Mouse (Mus musculus) midbrain, embryonic 11.5 days (tissue): ENCODE measurements at regions not wholly inside any gene's neighbourhood (a gene's known extent, or its start where the extent isn't known, plus 50 kb on each side); places are given as distances from the start of the nearest gene placed in this dataset.

Source experiments
- ATAC-seq: fragments of 200-750 bp; cut with Nextera tagmentation; 2 replicates; pipeline ENCODE4 v1.8.0; 2017; ENCODE audit warnings: moderate TSS enrichment, moderate library complexity; ENCODE audit not compliant: low FRiP score
- DNase-seq: peaks from one replicate; pipeline ENCODE4 v3.0.0; 2015; ENCODE audit warnings: low spot score; ENCODE audit errors: missing footprints
- H3K27ac ChIP-seq: fragments of 300-500 bp; sonication (generic); 2 replicates; pipeline ENCODE4 v1.5.1; 2014; ENCODE audit warnings: low read depth, low read length
- H3K27me3 ChIP-seq: fragments of 300-500 bp; sonication (generic); 2 replicates; pipeline ENCODE4 v1.6.1; 2014; ENCODE audit warnings: mild to moderate bottlenecking, low read length, moderate library complexity, mixed read lengths; ENCODE audit not compliant: control insufficient read depth, insufficient read depth
- H3K36me3 ChIP-seq: fragments of 300-500 bp; sonication (generic); 2 replicates; pipeline ENCODE4 v1.6.1; 2014; ENCODE audit warnings: mild to moderate bottlenecking, low read length, moderate library complexity, mixed read lengths; ENCODE audit not compliant: control insufficient read depth, insufficient read depth
- H3K4me1 ChIP-seq: fragments of 300-500 bp; sonication (generic); 2 replicates; pipeline ENCODE4 v1.6.1; 2014; ENCODE audit warnings: low read length; ENCODE audit not compliant: control insufficient read depth, insufficient read depth
- H3K4me2 ChIP-seq: fragments of 300-500 bp; sonication (generic); 2 replicates; pipeline ENCODE4 v1.6.1; 2014; ENCODE audit warnings: mild to moderate bottlenecking, moderate library complexity
- H3K4me3 ChIP-seq: fragments of 300-500 bp; sonication (generic); 2 replicates; pipeline ENCODE4 v1.5.1; 2014; ENCODE audit warnings: low read depth, low read length
- H3K9ac ChIP-seq: fragments of 300-500 bp; sonication (generic); 2 replicates; pipeline ENCODE4 v1.6.1; 2014; ENCODE audit warnings: low read length
- H3K9me3 ChIP-seq: fragments of 300-500 bp; sonication (generic); 2 replicates; pipeline ENCODE4 v1.6.1; 2016; ENCODE audit warnings: low read length; ENCODE audit not compliant: control insufficient read depth
- WGBS: fragments of 180-500 bp; shearing (Covaris S2); extraction: QIAGEN DNeasy Blood & Tissue Kit; methylation state at CpG from one replicate; pipeline ENCODE4 v1.1.7; 2014; 5-methylcytosine and 5-hydroxymethylcytosine counted together

DNA sequence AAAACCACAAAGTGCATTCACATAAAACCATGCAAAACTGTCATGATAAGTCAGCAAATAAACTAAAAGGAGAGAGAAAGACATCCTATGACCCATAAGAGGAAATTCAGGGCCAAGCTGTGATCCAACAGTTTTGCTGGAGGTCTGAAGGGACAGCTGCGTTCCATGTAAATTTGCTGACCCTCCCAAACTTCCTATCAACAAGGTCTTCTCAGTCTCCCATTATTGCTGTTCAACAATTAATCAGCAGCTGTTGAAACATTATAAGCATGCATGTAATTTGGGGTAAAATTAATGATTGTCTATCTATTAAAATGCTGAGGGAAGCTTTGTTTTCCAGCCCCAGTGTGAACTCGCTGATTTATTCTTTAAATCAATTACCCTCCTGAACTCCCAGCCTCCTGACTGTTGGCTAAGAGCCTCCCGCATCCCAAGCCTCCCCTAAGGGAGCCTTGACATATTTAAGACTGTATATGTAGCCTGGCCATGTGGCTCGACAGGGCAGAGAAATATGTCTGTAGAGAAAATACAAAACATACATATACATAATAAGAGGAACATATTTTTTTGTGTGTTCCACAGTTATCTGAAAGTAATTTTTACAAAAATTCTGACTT lies 478.3 kb downstream of the Efnb2 start:
- no peak overlapping the region for H3K4me3 ChIP-seq
- ATAC-seq: no peak
- H3K27ac ChIP-seq: no peak overlapping the region
- no peaks in the 10 kb centered on the region for H3K9me3 ChIP-seq
- DNase-seq: no peak
- WGBS: 79% methylated on average over 4 of the region's 4 CpGs
- H3K27me3 ChIP-seq: no peaks in the 10 kb centered on the region
- no peak overlapping the region for H3K9ac ChIP-seq
- H3K4me1 ChIP-seq: no peaks in the 10 kb centered on the region
- H3K4me2 ChIP-seq: no peak overlapping the region
- H3K36me3 ChIP-seq: no peaks in the 10 kb centered on the region

DNA sequence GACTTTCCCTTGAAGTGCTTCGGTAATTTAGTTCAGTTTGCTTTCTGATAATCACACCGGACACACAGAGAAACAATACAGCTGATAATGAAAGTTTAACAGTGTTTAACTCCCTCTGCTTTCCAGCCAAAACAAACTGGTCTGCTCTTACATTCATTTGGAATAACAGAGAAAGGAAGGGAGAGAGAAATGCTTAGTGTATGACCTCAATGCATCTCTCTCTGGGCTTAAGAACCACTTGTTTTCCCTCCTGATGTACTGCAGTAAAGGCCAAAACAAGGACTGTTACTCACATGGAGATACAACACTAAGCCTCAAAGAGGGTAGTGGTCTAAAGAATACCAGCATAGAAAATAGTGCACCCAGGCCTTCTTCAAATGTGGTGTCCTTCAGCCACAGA lies 478.9 kb downstream of the Efnb2 start:
- Histone ChIP-seq H3K4me1 (no peaks in the 10 kb centered on the region), H3K36me3 (no peaks in the 10 kb centered on the region), H3K4me2 (no peak overlapping the region), H3K27ac (no peak overlapping the region), H3K4me3 (no peak overlapping the region), H3K27me3 (no peaks in the 10 kb centered on the region), H3K9me3 (no peaks in the 10 kb centered on the region), H3K9ac (no peak overlapping the region)
- ATAC-seq (no peak), DNase-seq (no peak)
- WGBS: 87% methylated on average over 2 of the region's 2 CpGs

DNA sequence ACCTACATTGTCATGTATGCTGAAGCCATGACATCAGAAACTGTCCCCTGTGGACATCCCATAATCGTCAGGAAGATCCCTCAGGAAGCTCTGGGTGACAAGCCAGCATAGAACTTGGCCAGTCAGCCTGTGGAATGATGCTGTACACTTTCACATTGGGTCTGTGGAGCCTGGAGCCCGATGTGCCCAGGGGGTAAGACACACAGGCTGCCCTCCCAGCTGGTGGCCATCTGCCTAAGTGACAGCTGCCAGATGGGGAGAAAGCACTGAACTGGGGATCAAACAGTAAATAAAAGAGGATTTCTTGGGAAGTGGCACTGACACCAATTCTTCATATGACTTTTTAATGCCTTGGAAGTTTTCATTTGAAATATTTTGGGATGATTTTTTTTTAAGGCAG lies 486.8 kb downstream of the Efnb2 start:
- no peaks in the 10 kb centered on the region for H3K27me3 ChIP-seq
- H3K36me3 ChIP-seq: no peaks in the 10 kb centered on the region
- ATAC-seq: peak; percentile 61; the same call in 1 of the 2 replicates
- H3K9me3 ChIP-seq: no peaks in the 10 kb centered on the region
- H3K27ac ChIP-seq: no peak overlapping the region
- no peak overlapping the region for H3K9ac ChIP-seq
- H3K4me2 ChIP-seq: no peak overlapping the region
- H3K4me3 ChIP-seq: no peak overlapping the region
- DNase-seq: no peak
- WGBS: 49% methylated on average over 2 of the region's 2 CpGs
- H3K4me1 ChIP-seq: peaks cover 2% of the 10 kb centered on the region; the same call in 1 of the 2 replicates

GRCm38 (mm10) chr8:8168674-8169073 lies 492.4 kb downstream of the Efnb2 start:
- no peak overlapping the region for H3K4me3 ChIP-seq
- no peak overlapping the region for H3K9ac ChIP-seq
- no peak for ATAC-seq
- H3K4me2 ChIP-seq: no peak overlapping the region
- H3K9me3 ChIP-seq: no peaks in the 10 kb centered on the region
- DNase-seq: no peak
- 86% methylated on average over 6 of the region's 6 CpGs for WGBS
- H3K36me3 ChIP-seq: no peaks in the 10 kb centered on the region
- no peak overlapping the region for H3K27ac ChIP-seq
- no peaks in the 10 kb centered on the region for H3K27me3 ChIP-seq
- H3K4me1 ChIP-seq: no peaks in the 10 kb centered on the region

- 88% methylated on average over 11 of the region's 11 CpGs for WGBS
- Histone ChIP-seq H3K27me3 (no peaks in the 10 kb centered on the region), H3K9me3 (no peaks in the 10 kb centered on the region), H3K4me3 (no peak overlapping the region), H3K4me1 (no peaks in the 10 kb centered on the region), H3K27ac (no peak overlapping the region), H3K36me3 (no peaks in the 10 kb centered on the region), H3K9ac (no peak overlapping the region), H3K4me2 (no peak overlapping the region)
- peak; percentile 59 for DNase-seq
- no peak for ATAC-seq
Observed at GRCm38 (mm10) chr8:8168250-8168649, 492.8 kb downstream of the Efnb2 start.

- WGBS: 95% methylated on average over 5 of the region's 5 CpGs
- ATAC-seq (no peak), DNase-seq (no peak)
- Histone ChIP-seq H3K36me3 (no peaks in the 10 kb centered on the region), H3K9ac (no peak overlapping the region), H3K4me1 (no peaks in the 10 kb centered on the region), H3K4me2 (no peak overlapping the region), H3K9me3 (no peaks in the 10 kb centered on the region), H3K27me3 (no peaks in the 10 kb centered on the region), H3K4me3 (no peak overlapping the region), H3K27ac (no peak overlapping the region)
Observed at GRCm38 (mm10) chr8:8147527-8147926, 513.5 kb downstream of the Efnb2 start.

DNA sequence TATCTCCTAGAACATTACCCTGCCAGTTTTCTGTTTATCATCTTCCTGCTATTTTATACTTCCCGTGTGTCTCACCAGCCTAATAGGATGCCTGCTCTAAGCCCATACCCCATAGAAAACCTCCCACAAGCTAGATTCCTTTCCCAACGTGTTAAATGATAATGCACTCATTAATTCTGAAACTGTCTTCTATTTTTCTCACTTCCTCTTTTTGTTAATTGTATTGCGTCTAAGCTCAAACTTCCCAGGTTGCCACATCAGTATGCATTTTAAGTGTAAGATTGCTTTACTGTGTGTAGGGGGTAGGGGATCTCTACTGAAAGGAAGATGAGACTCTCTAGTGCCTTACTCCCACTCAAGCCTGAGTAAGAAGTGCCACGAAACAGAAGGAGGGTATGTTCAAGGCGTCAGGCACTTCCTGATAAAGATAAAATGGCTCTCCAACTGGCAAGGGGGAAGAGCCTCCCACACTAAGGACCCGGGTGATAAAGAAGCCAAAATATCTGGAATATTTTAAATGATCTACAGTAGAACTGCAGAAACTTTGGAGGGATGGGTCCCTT lies 518.0 kb downstream of the Efnb2 start:
- Histone ChIP-seq H3K27me3 (no peaks in the 10 kb centered on the region), H3K27ac (no peak overlapping the region), H3K4me1 (no peaks in the 10 kb centered on the region), H3K4me2 (no peak overlapping the region), H3K9ac (no peak overlapping the region), H3K36me3 (no peaks in the 10 kb centered on the region), H3K4me3 (no peak overlapping the region), H3K9me3 (no peaks in the 10 kb centered on the region)
- WGBS: 81% methylated on average over 6 of the region's 6 CpGs
- ATAC-seq (no peak), DNase-seq (no peak)

- DNase-seq: no peak
- Histone ChIP-seq H3K9ac (no peak overlapping the region), H3K27ac (no peak overlapping the region), H3K36me3 (no peaks in the 10 kb centered on the region), H3K4me2 (no peak overlapping the region), H3K9me3 (no peaks in the 10 kb centered on the region), H3K4me3 (no peak overlapping the region), H3K27me3 (no peaks in the 10 kb centered on the region), H3K4me1 (no peaks in the 10 kb centered on the region)
- 83% methylated on average over 3 of the region's 3 CpGs for whole genome bisulfite sequencing
- ATAC-seq: no peak
Observed at GRCm38 (mm10) chr8:8142461-8142860, 518.6 kb downstream of the Efnb2 start.

DNA sequence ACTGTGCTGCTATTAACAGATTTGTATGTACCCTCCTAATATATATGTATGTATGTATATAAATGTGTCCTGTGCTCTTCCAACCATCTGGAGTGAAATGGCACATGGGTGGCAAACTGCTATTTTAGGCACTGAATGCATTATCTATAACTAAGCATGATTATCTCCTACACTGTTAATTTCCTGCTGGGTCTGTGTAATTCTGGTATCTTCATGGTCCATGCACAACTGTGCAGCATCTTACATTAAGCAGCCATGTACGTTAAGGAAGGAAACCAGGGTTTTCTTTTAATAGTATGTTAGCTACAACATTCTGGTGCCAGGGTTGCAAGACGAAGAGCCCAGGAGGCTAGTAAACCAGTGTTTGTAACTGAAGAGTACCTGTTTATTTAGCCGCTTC lies 521.3 kb downstream of the Efnb2 start:
- no peaks in the 10 kb centered on the region for H3K9me3 ChIP-seq
- ATAC-seq (no peak), DNase-seq (no peak)
- no peaks in the 10 kb centered on the region for H3K27me3 ChIP-seq
- 90% methylated on average over 3 of the region's 3 CpGs for whole genome bisulfite sequencing
- no peak overlapping the region for H3K4me3 ChIP-seq
- no peak overlapping the region for H3K9ac ChIP-seq
- no peaks in the 10 kb centered on the region for H3K36me3 ChIP-seq
- H3K4me1 ChIP-seq: no peaks in the 10 kb centered on the region
- no peak overlapping the region for H3K27ac ChIP-seq
- no peak overlapping the region for H3K4me2 ChIP-seq
